ENCODE assay signal across 21 mouse cellular contexts in the genomic region with DNA sequence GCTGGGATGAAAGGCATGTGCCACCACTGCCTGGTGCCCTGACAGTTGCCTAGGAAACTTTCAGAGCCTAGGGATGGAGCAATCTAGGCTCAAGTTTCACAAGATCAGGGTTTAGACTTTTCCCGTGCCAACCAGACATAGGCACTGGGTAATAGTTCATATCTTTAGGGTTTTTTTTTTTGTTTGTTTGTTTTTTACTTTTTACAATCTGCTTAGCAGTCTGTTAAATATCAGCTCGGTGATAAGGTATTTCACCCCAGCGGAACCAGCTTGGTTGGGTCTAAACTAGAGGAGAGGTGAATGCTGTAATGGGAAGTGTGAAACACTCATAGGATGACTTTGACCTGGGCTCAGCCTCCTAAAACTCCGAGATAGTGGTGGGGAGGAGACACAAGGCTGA. TPM values are rescaled to one million over a fixed set of nuclear protein-coding genes. Genes with fewer than 3 reads are reported as not detected.
"Had no signal": no experiment of that assay in that cellular context is flagged by ENCODE, and none has a peak within 500 bp of the region (broad histone marks: within the 10 kb centered on the region; RNA-seq: fewer than 3 reads in every experiment).

No protein-coding gene starts in this region.

- H3K4me2 ChIP-seq: kidney, embryonic 15.5 days; limb, embryonic 13.5 days; liver, embryonic 12.5 days; liver, embryonic 15.5 days; midbrain, embryonic 11.5 days; stomach, embryonic 15.5 days had no signal

- H3K4me1 ChIP-seq: kidney, embryonic 15.5 days; limb, embryonic 10.5 days; limb, embryonic 13.5 days; liver, embryonic 12.5 days; liver, embryonic 15.5 days; stomach, embryonic 15.5 days had no signal

- H3K36me3 ChIP-seq: kidney, embryonic 15.5 days; limb, embryonic 10.5 days; limb, embryonic 13.5 days; liver, embryonic 12.5 days; liver, embryonic 15.5 days; stomach, embryonic 15.5 days had no signal

- ATAC-seq: liver, embryonic 12.5 days had no signal

- H3K27ac ChIP-seq: kidney, embryonic 15.5 days; layer of hippocampus, adult 2 months; limb, embryonic 10.5 days; limb, embryonic 13.5 days; liver, embryonic 12.5 days; liver, embryonic 15.5 days; stomach, embryonic 15.5 days had no signal

- H3K9me3 ChIP-seq: kidney, embryonic 15.5 days; limb, embryonic 10.5 days; limb, embryonic 13.5 days; liver, embryonic 12.5 days; liver, embryonic 15.5 days; stomach, embryonic 15.5 days had no signal

- H3K9ac ChIP-seq: kidney, embryonic 15.5 days; limb, embryonic 13.5 days; liver, embryonic 12.5 days; liver, embryonic 15.5 days; stomach, embryonic 15.5 days had no signal

- H3K4me3 ChIP-seq: kidney, embryonic 15.5 days; layer of hippocampus, adult 2 months; limb, embryonic 10.5 days; limb, embryonic 13.5 days; liver, embryonic 12.5 days; liver, embryonic 15.5 days; stomach, embryonic 15.5 days had no signal

- DNase-seq: kidney, adult 11 months; kidney, adult 8-10 months; kidney, postnatal 10 days; kidney, postnatal 36 days; layer of hippocampus, adult 9-11 months; lung, adult 2 months; lung, postnatal 14 days; lung, postnatal 4 days; midbrain, embryonic 14.5 days; spleen, adult 18-20 months; thymus, adult 18-20 months; thymus, postnatal 36 days had no signal

- H3K27me3 ChIP-seq: kidney, embryonic 15.5 days; limb, embryonic 13.5 days; liver, embryonic 15.5 days; stomach, embryonic 15.5 days had no signal

RNA-seq across cellular contexts. Expression of a gene that starts 52.0 kb away (rescaled TPM):
- polyA plus RNA-seq: liver, embryonic 15.5 days; neural tube, embryonic 11.5 days had no signal
